In the genomic region with DNA sequence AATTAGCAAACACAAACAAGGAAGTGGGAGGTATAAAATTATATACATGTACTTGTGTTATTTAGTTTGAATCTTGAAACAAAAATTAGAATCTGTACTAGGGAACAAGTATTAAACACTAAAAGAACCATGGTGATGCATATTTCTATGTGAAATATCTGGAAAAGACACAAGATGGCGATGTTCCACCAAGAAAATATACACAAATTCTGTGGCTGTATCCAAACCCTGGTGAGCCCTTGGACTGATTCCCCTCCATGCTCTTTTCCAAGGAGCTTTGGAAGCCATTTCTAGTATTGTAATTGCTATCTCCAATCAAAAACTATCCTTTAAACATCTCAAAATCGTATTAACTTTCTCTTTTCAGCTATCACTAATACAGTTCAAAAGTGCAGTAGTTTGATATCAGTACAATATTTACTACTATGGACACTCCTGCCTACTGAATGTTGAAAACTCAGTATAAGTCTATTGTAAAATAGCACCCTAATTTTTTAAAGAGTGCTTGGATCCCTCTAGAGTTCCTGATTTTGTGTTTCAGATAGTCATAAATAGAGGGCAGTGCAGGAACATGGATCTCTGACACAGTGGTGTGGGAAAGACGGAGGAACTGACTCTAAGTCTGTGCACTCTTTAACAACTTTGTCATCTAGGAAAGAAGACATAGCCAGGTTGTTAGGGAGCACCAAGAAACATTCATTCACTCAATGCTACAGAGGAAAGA, we compare ENCODE assay signal across 9 mouse cellular contexts. TPM values are rescaled to one million over a fixed set of nuclear protein-coding genes. Genes with fewer than 3 reads are reported as not detected.
A peak's percentile ranks its signal among the peaks of the same experiment; 100 is the strongest.
DNase-seq lines count a peak whose midpoint lies in the region; ATAC-seq lines count a peak whose summit lies in the region.
"Had no signal": no experiment of that assay in that cellular context is flagged by ENCODE, and none has a peak within 500 bp of the region (broad histone marks: within the 10 kb centered on the region; RNA-seq: fewer than 3 reads in every experiment).

No protein-coding gene starts in this region.

- no peak overlapping the region for H3K4me2 ChIP-seq in neural tube, embryonic 11.5 days (ENCODE audit: low read depth)
- no peak overlapping the region for H3K4me2 ChIP-seq in limb, embryonic 12.5 days

- H3K9me3 ChIP-seq in neural tube, embryonic 11.5 days (ENCODE audit: control insufficient read depth, low read length): no peaks in the 10 kb centered on the region
- H3K9me3 ChIP-seq in limb, embryonic 12.5 days: no peaks in the 10 kb centered on the region
- H3K9me3 ChIP-seq: G1E had no signal

- DNase-seq in cerebellum, postnatal 10 days: peak; percentile 79 to 90
- no peak for DNase-seq in cerebellum, adult 9-11 months
- peak; percentile 48 for DNase-seq in neural tube, embryonic 11.5 days (ENCODE audit: low spot score)
- no peak for DNase-seq in neural tube, embryonic 10.5 days (ENCODE audit: extremely low spot score, low spot score)
- peak; percentile 83 for DNase-seq in retina, embryonic 14.5 days (ENCODE audit: low spot score)
- DNase-seq in spleen, postnatal 4 days (ENCODE audit: low spot score in 2 of 2): no peak

- H3K9ac ChIP-seq in neural tube, embryonic 11.5 days (ENCODE audit: low read length): no peak overlapping the region
- H3K9ac ChIP-seq in limb, embryonic 12.5 days (replicated peaks): no peak overlapping the region

- 48% methylated on average over 3 of the region's 3 CpGs for WGBS in neural tube, embryonic 11.5 days
- WGBS in limb, embryonic 12.5 days: 40% methylated on average over 3 of the region's 3 CpGs

- no peaks in the 10 kb centered on the region for H3K36me3 ChIP-seq in neural tube, embryonic 11.5 days (ENCODE audit: control insufficient read depth, insufficient read depth, low read length)
- no peaks in the 10 kb centered on the region for H3K36me3 ChIP-seq in limb, embryonic 12.5 days
- H3K36me3 ChIP-seq: G1E had no signal

- H3K27me3 ChIP-seq in neural tube, embryonic 11.5 days (ENCODE audit: control insufficient read depth, insufficient read depth, low read length): no peaks in the 10 kb centered on the region
- H3K27me3 ChIP-seq in limb, embryonic 12.5 days: no peaks in the 10 kb centered on the region

- H3K4me1 ChIP-seq in neural tube, embryonic 11.5 days (ENCODE audit: control insufficient read depth, insufficient read depth, low read length): no peaks in the 10 kb centered on the region
- H3K4me1 ChIP-seq in limb, embryonic 12.5 days (replicated peaks): no peaks in the 10 kb centered on the region

- H3K27ac ChIP-seq in neural tube, embryonic 11.5 days (ENCODE audit: low read depth, low read length): no peak overlapping the region
- no peak overlapping the region for H3K27ac ChIP-seq in limb, embryonic 12.5 days

- peak; percentile 71 for ATAC-seq in neural tube, embryonic 11.5 days (ENCODE audit: insufficient read depth, low FRiP score, low TSS enrichment)
- peak; percentile 86 for ATAC-seq in granulocyte monocyte progenitor cell, adult 5-6 weeks (replicated peaks; ENCODE audit: poor library complexity, severe bottlenecking)
- ATAC-seq in limb, embryonic 12.5 days (ENCODE audit: insufficient number of reproducible peaks, insufficient read depth, low FRiP score, low TSS enrichment, low read depth): peak; percentile 59; the same call in 1 of the 2 replicates

- no peak overlapping the region for H3K4me3 ChIP-seq in neural tube, embryonic 11.5 days (ENCODE audit: low read depth, low read length)
- no peak overlapping the region for H3K4me3 ChIP-seq in limb, embryonic 12.5 days (replicated peaks)

RNA-seq across cellular contexts. Expression of gene Sec61g, which starts 16.8 kb away (rescaled TPM):
- polyA plus RNA-seq in neural tube, embryonic 11.5 days (2014; fragmentation: Nextera tagmentation; extraction: Ambion mirVana): 41.2 and 42.2 TPM in 2 replicates
- 9.8 and 22.8 TPM in 2 replicates for total RNA-seq in granulocyte monocyte progenitor cell, adult 5-6 weeks (2014; fragmentation: Nextera tagmentation)
- total RNA-seq in granulocyte monocyte progenitor cell, adult 5-6 weeks (2017): 32.5 and 42.1 TPM in 2 replicates
- polyA plus RNA-seq in limb, embryonic 12.5 days (2016; fragmentation: Nextera tagmentation; extraction: Ambion mirVana): 45.1 and 45.7 TPM in 2 replicates

Comparison
In these comparisons a context has a peak if more than half of its experiments do, and no peak if none do; other contexts are left out.
1. DNase-seq: peak in cerebellum, postnatal 10 days (2 of 2), neural tube, embryonic 11.5 days (single experiment) and retina, embryonic 14.5 days (single experiment); none in cerebellum, adult 9-11 months (single experiment), neural tube, embryonic 10.5 days (single experiment) and spleen, postnatal 4 days (0 of 2).
2. Peak in every context shown above with its lines, with median percentiles within 50 percentile points of each other: ATAC-seq.